Mouse (Mus musculus) 3134 (cell line): ENCODE results near the gene Zfp13.
"Not testable (repeated sequence)": the region's sequence is repeated elsewhere in the genome, so short reads cannot be mapped to it uniquely, and the experiment has no call there.

Experiments used
- DNase-seq: peaks from one replicate; pipeline ENCODE4 v3.0.0-alpha.2; 2011; ENCODE audit warnings: low spot score; ENCODE audit not compliant: insufficient read length; ENCODE audit errors: extremely low read depth

The Zfp13 gene

GRCm38 (mm10) chr17:23598582-23599552, at the start of gene Zfp13:
Zfp13 (minus strand) TSS chr17:23599487.
- DNase-seq: peak; percentile 80

- no peak for DNase-seq
Measured at GRCm38 (mm10) chr17:23645894-23646293, 46.6 kb upstream of the Zfp13 start.

GRCm38 (mm10) chr17:23644613-23645495, 45.6 kb upstream of the Zfp13 start, which contains the start of gene Mmp25:
Mmp25 (minus strand) TSS chr17:23645277.
- DNase-seq: no peak

GRCm38 (mm10) chr17:23631241-23631640, 32.0 kb upstream of the Zfp13 start:
- no peak for DNase-seq

GRCm38 (mm10) chr17:23630195-23631020, 31.1 kb upstream of the Zfp13 start:
- DNase-seq: peak; percentile 75

GRCm38 (mm10) chr17:23627813-23628212, 28.5 kb upstream of the Zfp13 start:
- no peak for DNase-seq

GRCm38 (mm10) chr17:23620351-23620750, 21.1 kb upstream of the Zfp13 start:
- no peak for DNase-seq

GRCm38 (mm10) chr17:23617087-23617486, 17.8 kb upstream of the Zfp13 start:
- DNase-seq: no peak

- DNase-seq: peak; percentile 36
Measured at GRCm38 (mm10) chr17:23610361-23610800, 11.1 kb upstream of the Zfp13 start.

GRCm38 (mm10) chr17:23609612-23610011, 10.3 kb upstream of the Zfp13 start:
- DNase-seq: no peak

- DNase-seq: no peak
Measured at GRCm38 (mm10) chr17:23605220-23605619, 5.9 kb upstream of the Zfp13 start.

GRCm38 (mm10) chr17:23604394-23604793, 5.1 kb upstream of the Zfp13 start:
- DNase-seq: no peak

GRCm38 (mm10) chr17:23603542-23603941, 4.3 kb upstream of the Zfp13 start:
- no peak for DNase-seq

GRCm38 (mm10) chr17:23603077-23603476, 3.8 kb upstream of the Zfp13 start:
- DNase-seq: no peak

GRCm38 (mm10) chr17:23601836-23602585, 2.7 kb upstream of the Zfp13 start:
- no peak for DNase-seq

GRCm38 (mm10) chr17:23600641-23601622, 1.6 kb upstream of the Zfp13 start, which contains the start of gene Zscan10:
Zscan10 (plus strand) TSS chr17:23600856.
- DNase-seq: no peak

GRCm38 (mm10) chr17:23599605-23600063, 347 bp upstream of the Zfp13 start:
- no peak for DNase-seq

GRCm38 (mm10) chr17:23595139-23595538, 4.1 kb downstream of the Zfp13 start:
- not testable (repeated sequence) for DNase-seq
